Mouse (Mus musculus) c-Kit-positive CD71-positive TER-119-negative erythroid progenitor cells, embryonic 14.5 days (primary cell): ENCODE data around the gene Orai2.
A peak's percentile ranks its signal among the peaks of the same experiment; 100 is the strongest.
"Not testable (repeated sequence)": the region's sequence is repeated elsewhere in the genome, so short reads cannot be mapped to it uniquely, and the experiment has no call there.

Source experiments
- DNase-seq: peaks from one replicate; pipeline ENCODE4 v3.0.0-alpha.2; 2013; ENCODE audit warnings: low read depth

The Orai2 gene

DNA sequence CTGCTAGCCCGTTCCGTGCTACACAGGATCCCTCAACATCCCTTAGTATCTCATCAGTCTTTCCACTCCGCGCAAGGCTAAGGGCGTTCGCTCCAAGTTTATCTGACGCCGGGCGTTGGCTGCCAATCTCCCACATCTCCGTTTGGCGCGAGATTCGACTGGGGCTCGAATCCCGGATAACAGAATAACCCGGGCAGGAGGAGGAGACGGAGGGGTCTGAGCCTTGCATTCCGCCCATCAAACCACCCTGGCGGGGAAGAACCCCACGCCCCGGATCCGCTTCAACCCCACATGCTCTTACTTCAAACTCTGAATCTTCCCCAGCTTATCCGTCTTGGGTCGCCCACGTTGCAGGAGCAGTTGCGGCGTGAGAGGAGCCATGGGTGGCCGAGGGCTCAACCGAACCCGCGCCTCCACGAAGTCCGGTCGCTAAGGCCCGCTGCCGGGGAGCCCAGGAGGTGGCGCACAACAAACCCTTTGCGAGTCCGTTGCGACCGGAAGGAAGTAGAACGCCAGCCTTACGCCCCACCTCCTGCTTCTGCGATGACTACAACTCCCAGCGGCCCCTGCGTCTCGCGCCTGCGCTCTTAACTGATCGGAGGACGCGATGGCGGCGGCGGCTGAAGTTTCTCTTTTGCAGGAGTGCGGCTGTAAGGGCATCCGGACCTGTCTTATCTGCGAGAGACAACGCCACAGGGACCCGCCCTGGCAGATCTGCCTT lies 34.8 kb downstream of the Orai2 start, which contains the start of the genes Lrwd1 and Alkbh4:
Lrwd1 (minus strand) TSS at position 504 of the 721 bp plus-strand sequence.
Alkbh4 (plus strand) TSS at position 576 of the 721 bp plus-strand sequence.
- DNase-seq: peak; percentile 95

DNA sequence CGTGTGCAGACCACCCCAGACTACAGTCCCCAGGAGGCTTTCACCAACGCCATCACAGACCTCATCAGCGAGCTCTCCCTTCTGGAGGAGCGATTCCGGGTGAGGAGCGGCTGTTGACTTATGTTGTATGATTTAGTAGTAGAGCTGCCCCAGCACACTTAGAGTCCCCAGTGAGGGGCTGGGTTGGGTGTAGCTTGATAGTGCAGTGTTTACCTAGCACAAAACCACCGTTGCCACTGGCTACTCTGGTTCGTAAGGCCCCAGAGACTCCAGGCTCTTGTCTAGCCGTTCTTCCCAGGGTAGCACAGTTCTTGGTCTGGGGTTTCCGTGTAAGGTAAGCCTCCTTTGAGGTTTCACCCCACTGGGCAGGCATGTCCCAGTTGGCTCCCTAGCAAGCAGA lies 48.3 kb downstream of the Orai2 start:
- DNase-seq: no peak

GRCm38 (mm10) chr5:136116784-136117112 lies 53.8 kb downstream of the Orai2 start:
- DNase-seq: no peak

DNA sequence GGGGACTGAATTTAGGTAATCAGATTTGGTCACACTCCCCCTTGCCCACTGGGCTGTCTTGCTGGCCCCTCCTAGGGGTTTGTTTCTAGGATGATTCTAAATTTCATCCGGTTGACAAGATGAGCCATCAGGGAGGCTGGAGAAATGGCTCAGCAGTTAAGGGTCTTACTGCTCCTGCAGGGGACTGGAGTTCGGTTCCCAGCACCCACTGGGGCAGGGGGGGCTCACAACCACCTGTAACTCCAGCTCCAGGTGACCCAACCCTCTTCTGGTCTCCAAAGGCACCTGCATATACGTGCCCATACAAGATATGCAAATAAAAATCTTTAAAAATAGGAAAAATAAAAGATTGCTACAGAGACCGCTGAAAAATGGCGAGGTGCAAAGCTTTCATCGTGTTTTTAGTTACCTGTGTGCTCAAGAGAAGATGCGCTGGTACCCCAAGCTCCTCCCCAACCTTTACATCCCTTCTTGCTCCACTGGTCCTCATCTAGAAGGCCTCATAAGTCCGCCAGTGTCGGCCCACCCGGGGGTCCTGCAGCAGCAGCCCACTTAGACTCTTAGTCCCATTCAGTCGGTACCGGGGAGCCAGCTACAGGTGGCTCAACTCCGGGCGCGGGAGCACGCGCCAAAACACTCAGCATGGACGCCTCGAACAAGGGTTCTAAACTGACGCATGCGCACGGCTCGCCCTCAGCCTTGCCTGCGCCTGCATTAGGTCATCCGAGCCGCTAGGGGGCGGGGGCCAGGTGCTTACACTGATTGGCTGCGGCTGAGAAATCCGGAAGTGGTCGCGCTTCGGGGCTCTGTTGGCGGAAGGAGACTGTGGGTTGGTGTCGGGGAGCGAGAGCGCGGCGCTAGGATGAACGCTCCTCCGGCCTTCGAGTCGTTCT lies 54.4 kb downstream of the Orai2 start, which contains the start of gene Polr2j:
Polr2j (plus strand) TSS at position 741 of the 893 bp plus-strand sequence.
- peak; percentile 96 for DNase-seq

GRCm38 (mm10) chr5:136113546-136113945 lies 57.0 kb downstream of the Orai2 start:
- DNase-seq: not testable (repeated sequence)

GRCm38 (mm10) chr5:136109042-136109441 lies 61.5 kb downstream of the Orai2 start:
- DNase-seq: no peak

DNA sequence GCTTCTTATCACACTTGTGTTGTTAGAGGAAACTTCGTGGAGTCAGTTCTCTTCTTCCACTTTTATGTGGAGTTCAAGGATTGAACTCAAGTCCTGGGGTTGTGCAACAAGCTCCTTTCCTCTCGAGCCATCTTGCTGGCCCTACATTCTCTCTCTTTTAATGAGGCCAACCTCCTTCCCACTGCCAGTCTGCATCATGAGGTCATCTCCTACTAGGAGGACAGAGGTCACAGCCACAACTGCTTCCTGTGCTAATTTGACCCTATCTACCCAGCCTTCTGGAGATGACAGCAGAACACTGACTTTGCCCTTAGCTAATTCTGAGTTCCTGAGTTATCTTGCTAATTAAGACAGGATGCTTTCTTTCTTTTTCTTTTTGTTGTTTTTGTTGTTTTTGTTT lies 62.0 kb downstream of the Orai2 start:
- DNase-seq: no peak

DNA sequence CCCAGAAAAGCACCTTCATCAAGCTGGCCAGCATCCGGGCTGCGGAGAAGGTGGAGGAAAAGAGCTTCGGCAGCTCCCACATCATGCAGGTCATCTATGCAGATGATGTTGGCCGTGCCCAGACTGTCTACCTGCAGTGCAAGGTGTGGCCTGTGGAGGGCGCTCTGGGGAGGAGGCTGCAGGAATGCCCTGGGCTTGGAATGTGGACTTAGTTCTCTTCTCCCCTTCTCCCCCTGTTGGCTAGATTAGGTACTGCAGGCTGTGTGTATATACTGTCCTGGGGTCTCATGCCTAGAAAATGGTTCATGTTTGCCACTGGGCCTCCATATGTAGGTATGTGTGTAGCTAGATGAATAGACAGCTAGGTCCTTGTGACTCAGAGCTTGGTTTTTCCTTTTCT lies 66.0 kb downstream of the Orai2 start:
- peak; percentile 34 for DNase-seq

GRCm38 (mm10) chr5:136102099-136102820 lies 68.3 kb downstream of the Orai2 start:
- peak; percentile 61 for DNase-seq

DNA sequence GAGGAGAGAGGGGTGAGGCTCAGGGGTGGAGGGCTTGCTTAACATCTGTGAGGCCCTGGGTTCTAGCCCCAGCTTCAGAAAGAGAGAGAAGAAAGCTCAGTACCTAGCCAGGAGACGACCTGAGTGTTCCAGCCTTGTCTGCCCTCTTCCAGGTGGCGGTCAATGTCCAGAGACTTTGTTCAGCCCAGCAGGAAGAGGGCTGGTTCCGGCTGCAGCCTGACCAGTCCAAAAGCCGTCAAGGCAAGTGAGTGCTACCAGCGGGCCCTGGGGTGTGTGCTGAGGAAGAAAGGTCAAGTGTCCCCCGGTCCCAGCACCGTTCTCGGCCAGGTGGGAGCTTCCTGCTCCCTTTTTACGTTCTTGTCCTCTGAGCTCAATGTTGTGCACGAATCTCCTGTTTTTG lies 72.0 kb downstream of the Orai2 start:
- DNase-seq: no peak
